Mouse (Mus musculus) heart, embryonic 12.5 days (tissue): ENCODE results near the gene Gm10181. TPM values are rescaled to one million over a fixed set of nuclear protein-coding genes. Genes with fewer than 3 reads are reported as not detected.
"Not testable (repeated sequence)": the region's sequence is repeated elsewhere in the genome, so short reads cannot be mapped to it uniquely, and the experiment has no call there.

ENCODE experiments used
- ATAC-seq: fragments of 200-750 bp; cut with Nextera tagmentation; 2 replicates; pipeline ENCODE4 v1.8.0; 2017; ENCODE audit warnings: moderate TSS enrichment, moderate library complexity; ENCODE audit not compliant: insufficient number of reproducible peaks, low FRiP score
- H3K27ac ChIP-seq: fragments of 300-500 bp; sonication (generic); 2 replicates; pipeline ENCODE4 v1.5.1; 2016; ENCODE audit warnings: mild to moderate bottlenecking, moderate library complexity; ENCODE audit not compliant: poor library complexity, severe bottlenecking
- H3K27me3 ChIP-seq: fragments of 300-500 bp; sonication (generic); replicated peaks from 2 replicates; pipeline ENCODE4 v1.6.1; 2016; ENCODE audit warnings: mild to moderate bottlenecking, moderate library complexity
- H3K36me3 ChIP-seq: fragments of 300-500 bp; sonication (generic); 2 replicates; pipeline ENCODE4 v1.6.1; 2016; ENCODE audit warnings: mild to moderate bottlenecking, moderate library complexity
- H3K4me1 ChIP-seq: fragments of 300-500 bp; sonication (generic); replicated peaks from 2 replicates; pipeline ENCODE4 v1.6.1; 2016; ENCODE audit warnings: mild to moderate bottlenecking
- H3K4me2 ChIP-seq: fragments of 300-500 bp; sonication (generic); 2 replicates; pipeline ENCODE4 v1.6.1; 2016; ENCODE audit warnings: mild to moderate bottlenecking, moderate library complexity
- H3K4me3 ChIP-seq: fragments of 300-500 bp; sonication (generic); 2 replicates; pipeline ENCODE4 v1.5.1; 2016; ENCODE audit warnings: mild to moderate bottlenecking
- H3K9ac ChIP-seq: fragments of 300-500 bp; sonication (generic); 2 replicates; pipeline ENCODE4 v1.6.1; 2016; ENCODE audit warnings: mild to moderate bottlenecking, moderate library complexity
- H3K9me3 ChIP-seq: fragments of 300-500 bp; sonication (generic); replicated peaks from 2 replicates; pipeline ENCODE4 v1.6.1; 2016; ENCODE audit warnings: mild to moderate bottlenecking, moderate library complexity
- WGBS: fragments of 180-500 bp; shearing (Covaris S2); methylation state at CpG from one replicate; pipeline ENCODE4 v1.1.7; 2016; 5-methylcytosine and 5-hydroxymethylcytosine counted together
- polyA plus RNA-seq: library from polyadenylated mRNA; unstranded; fragments of >200 nt; fragmentation: Nextera tagmentation; extraction: Ambion mirVana; gene quantifications from 2 replicates; pipeline ENCODE4 v1.2.1, GENCODE M21; 2016

Gm10181 gene
- polyA plus RNA-seq, 1 experiment from 2014 or later: not detected

- no peak overlapping the region for H3K9ac ChIP-seq
- H3K9me3 ChIP-seq: no peaks in the 10 kb centered on the region
- peaks cover 34% of the 10 kb centered on the region for H3K4me1 ChIP-seq
- peak overlapping the region; percentile 81 for H3K27ac ChIP-seq
- no peak for ATAC-seq
- H3K4me3 ChIP-seq: no peak overlapping the region
- WGBS: 42% methylated on average over 1 of the region's 1 CpGs
- no peaks in the 10 kb centered on the region for H3K36me3 ChIP-seq
- H3K27me3 ChIP-seq: no peaks in the 10 kb centered on the region
- H3K4me2 ChIP-seq: no peak overlapping the region
These were observed 12.7 kb upstream of the Gm10181 start for GRCm38 (mm10) chr9:25076505-25076904.

- Histone ChIP-seq H3K27me3 (no peaks in the 10 kb centered on the region), H3K4me1 (peaks cover 9% of the 10 kb centered on the region; the same call in 1 of the 2 replicates), H3K36me3 (no peaks in the 10 kb centered on the region), H3K27ac (no peak overlapping the region), H3K9ac (0 out of 2 replicates have a peak overlapping the region, but pooled peaks have one; percentile 8), H3K4me3 (no peak overlapping the region), H3K9me3 (no peaks in the 10 kb centered on the region), H3K4me2 (no peak overlapping the region)
- WGBS: 58% methylated on average over 1 of the region's 1 CpGs
- no peak for ATAC-seq
These were observed 1.6 kb downstream of the Gm10181 start for GRCm38 (mm10) chr9:25090853-25091252.

DNA sequence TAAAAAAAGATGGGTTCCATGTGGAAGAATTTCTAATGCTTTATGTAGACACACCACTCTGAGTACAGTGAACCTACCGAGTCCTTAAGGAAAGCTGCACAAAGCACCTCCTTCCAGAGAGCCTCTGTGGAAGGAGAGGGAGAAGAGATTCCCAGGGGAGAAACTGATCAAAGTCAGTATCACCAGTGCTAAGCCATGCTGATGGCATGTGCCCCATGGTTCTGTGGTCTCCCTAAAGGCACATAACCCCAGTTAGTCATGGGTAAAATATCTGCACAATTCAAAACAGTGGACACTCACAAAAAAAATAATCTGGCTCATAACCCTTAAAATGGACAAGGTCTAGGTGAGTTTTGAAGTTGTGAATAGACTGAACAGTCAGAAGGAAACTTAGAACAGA is 13.7 kb downstream of the Gm10181 start:
- Histone ChIP-seq H3K27ac (no peak overlapping the region), H3K27me3 (no peaks in the 10 kb centered on the region), H3K4me1 (peaks cover 3% of the 10 kb centered on the region; the same call in 1 of the 2 replicates), H3K9ac (no peak overlapping the region), H3K36me3 (peaks cover 34% of the 10 kb centered on the region), H3K4me2 (no peak overlapping the region), H3K9me3 (peaks cover 6% of the 10 kb centered on the region; the same call in 1 of the 2 replicates), H3K4me3 (no peak overlapping the region)
- WGBS: 91% methylated on average over 1 of the region's 1 CpGs
- no peak for ATAC-seq

- Histone ChIP-seq H3K27ac (no peak overlapping the region), H3K4me3 (no peak overlapping the region), H3K36me3 (peaks cover 42% of the 10 kb centered on the region), H3K4me2 (no peak overlapping the region), H3K9me3 (peaks cover 6% of the 10 kb centered on the region; the same call in 1 of the 2 replicates), H3K9ac (no peak overlapping the region), H3K27me3 (no peaks in the 10 kb centered on the region), H3K4me1 (peaks cover 3% of the 10 kb centered on the region; the same call in 1 of the 2 replicates)
- ATAC-seq: 0 out of 2 replicates have a peak, but pooled peaks have one; percentile 63
These were observed 15.4 kb downstream of the Gm10181 start for GRCm38 (mm10) chr9:25104638-25105037.

DNA sequence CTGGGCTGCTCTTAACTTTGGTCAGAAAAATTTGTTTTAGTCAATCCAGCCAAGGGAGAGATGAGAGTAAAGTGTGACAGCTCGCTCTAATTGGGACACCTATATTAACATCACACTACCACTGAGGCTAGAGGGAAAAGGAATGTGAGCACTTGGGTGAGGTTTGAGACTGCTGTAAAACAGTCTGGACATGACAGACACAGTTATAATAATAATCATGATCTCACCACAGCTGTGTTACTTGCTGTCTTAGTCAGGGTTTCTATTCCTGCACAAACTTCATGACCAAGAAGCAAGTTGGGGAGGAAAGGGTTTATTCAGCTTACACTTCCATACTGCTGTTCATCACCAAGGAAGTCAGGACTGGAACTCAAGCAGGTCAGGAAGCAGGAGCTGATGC is 34.4 kb downstream of the Gm10181 start:
- not testable (repeated sequence) for ATAC-seq, H3K4me1 ChIP-seq, H3K27ac ChIP-seq, H3K27me3 ChIP-seq, H3K9me3 ChIP-seq, H3K4me3 ChIP-seq, H3K9ac ChIP-seq, H3K4me2 ChIP-seq
- H3K36me3 ChIP-seq: peaks cover 42% of the 10 kb centered on the region
- 94% methylated on average over 1 of the region's 1 CpGs for WGBS

DNA sequence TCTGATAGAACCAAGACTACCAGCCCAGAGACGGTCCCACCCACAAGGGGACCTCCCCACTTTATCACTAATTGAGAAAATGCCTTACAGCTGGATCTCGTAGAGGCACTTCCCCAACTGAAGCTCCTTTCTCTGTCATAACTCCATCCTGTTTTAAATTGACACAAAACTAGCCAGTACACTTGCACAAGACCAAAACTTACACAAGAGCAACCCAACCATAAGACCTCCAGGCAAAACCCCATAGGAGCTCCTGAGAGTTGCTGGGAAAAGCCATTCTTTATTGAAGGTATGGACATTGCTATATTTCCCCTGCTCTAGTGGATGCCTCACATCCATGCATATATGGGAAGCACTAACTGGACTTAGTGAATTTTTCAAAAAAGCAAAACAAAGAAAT is 34.8 kb downstream of the Gm10181 start:
- Histone ChIP-seq H3K4me2 (no peak overlapping the region), H3K27ac (no peak overlapping the region), H3K27me3 (no peaks in the 10 kb centered on the region), H3K4me1 (no peaks in the 10 kb centered on the region), H3K4me3 (no peak overlapping the region), H3K9me3 (no peaks in the 10 kb centered on the region), H3K9ac (no peak overlapping the region), H3K36me3 (peaks cover 41% of the 10 kb centered on the region)
- WGBS: 76% methylated on average over 2 of the region's 2 CpGs
- no peak for ATAC-seq

DNA sequence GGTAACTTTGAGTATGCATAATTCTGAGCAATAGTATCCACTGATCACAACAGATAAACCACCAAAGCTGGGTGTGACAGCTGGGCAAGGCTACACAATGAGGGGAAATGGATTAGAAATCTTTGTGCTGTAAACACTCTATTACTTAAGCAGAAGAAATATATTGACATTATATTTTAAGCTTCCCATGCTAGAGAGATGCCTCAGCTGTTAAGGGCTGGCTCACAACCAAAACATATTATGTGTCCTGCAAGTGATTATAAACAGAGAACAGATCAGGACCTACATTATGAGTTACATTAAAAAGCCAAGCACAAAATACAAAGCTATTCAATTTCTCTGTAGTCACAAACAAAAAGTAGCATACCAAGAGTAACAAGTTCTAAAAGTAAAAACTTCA is 43.0 kb downstream of the Gm10181 start:
- H3K36me3 ChIP-seq: peaks cover 5% of the 10 kb centered on the region; the same call in 1 of the 2 replicates
- no peak overlapping the region for H3K9ac ChIP-seq
- no peak for ATAC-seq
- H3K9me3 ChIP-seq: no peaks in the 10 kb centered on the region
- no peak overlapping the region for H3K4me2 ChIP-seq
- no peak overlapping the region for H3K27ac ChIP-seq
- H3K27me3 ChIP-seq: no peaks in the 10 kb centered on the region
- no peak overlapping the region for H3K4me3 ChIP-seq
- no peaks in the 10 kb centered on the region for H3K4me1 ChIP-seq

- peaks cover 5% of the 10 kb centered on the region; the same call in 1 of the 2 replicates for H3K36me3 ChIP-seq
- H3K9me3 ChIP-seq: no peaks in the 10 kb centered on the region
- H3K27ac ChIP-seq: no peak overlapping the region
- H3K9ac ChIP-seq: no peak overlapping the region
- no peak for ATAC-seq
- no peak overlapping the region for H3K4me3 ChIP-seq
- H3K27me3 ChIP-seq: no peaks in the 10 kb centered on the region
- no peak overlapping the region for H3K4me2 ChIP-seq
- WGBS: 72% methylated on average over 4 of the region's 4 CpGs
- H3K4me1 ChIP-seq: no peaks in the 10 kb centered on the region
These were observed 43.7 kb downstream of the Gm10181 start for GRCm38 (mm10) chr9:25132920-25133319.

DNA sequence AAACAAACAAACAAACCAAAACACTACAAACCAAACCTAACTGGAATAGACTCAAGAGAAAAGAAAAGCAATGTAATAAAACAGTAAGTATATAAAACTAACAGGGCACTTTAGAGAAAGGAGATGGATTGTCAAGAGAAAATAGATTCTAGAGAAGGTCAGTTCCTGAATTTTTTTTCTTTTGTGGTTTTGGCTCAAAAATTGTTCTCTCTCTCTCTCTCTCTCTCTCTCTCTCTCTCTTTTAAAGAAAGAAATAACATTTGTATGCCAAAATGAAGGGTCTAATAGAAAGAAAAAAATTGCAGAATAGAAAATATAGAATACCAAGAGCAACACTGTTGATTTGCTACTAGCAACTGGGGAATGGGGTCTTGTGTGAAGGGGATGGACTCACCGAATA is 49.7 kb downstream of the Gm10181 start:
- Histone ChIP-seq H3K27ac (no peak overlapping the region), H3K4me2 (no peak overlapping the region), H3K27me3 (no peaks in the 10 kb centered on the region), H3K9ac (no peak overlapping the region), H3K36me3 (no peaks in the 10 kb centered on the region), H3K4me1 (peaks cover 5% of the 10 kb centered on the region; the same call in 1 of the 2 replicates), H3K4me3 (no peak overlapping the region), H3K9me3 (no peaks in the 10 kb centered on the region)
- ATAC-seq: no peak
- 92% methylated on average over 1 of the region's 1 CpGs for WGBS

Other genes with a start within 250 kb of the Gm10181 start
- 37.0 and 38.1 TPM in 2 replicates for gene Herpud2, start 62.4 kb downstream of the Gm10181 start, polyA plus RNA-seq
- gene Sept7, start 163.0 kb downstream of the Gm10181 start, polyA plus RNA-seq: 299 and 306 TPM in 2 replicates